Mouse (Mus musculus): ENCODE data around the gene Lypd6b.

Gene Lypd6b

DNA sequence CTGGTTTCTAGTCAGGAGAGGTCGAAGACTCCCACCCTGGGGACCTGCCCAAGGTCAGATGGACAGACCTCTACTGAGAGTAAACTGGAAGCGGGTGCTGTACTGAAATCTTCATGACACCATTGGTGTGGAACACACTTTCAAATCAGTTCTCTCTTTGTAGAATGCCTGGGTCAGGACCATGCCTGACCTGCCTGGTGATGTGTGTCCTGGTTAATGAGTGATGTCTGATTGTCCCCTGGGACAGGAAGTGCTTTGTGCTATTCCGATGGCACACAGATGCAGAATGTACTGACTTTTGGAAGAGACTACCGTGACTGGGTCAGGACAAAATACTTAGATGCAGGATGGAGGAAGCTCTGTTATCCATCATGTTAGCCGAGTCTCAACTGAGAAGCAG, 17.0 kb upstream of the Lypd6b start:
- no peak for DNase-seq (ENCODE audit: low spot score)

DNA sequence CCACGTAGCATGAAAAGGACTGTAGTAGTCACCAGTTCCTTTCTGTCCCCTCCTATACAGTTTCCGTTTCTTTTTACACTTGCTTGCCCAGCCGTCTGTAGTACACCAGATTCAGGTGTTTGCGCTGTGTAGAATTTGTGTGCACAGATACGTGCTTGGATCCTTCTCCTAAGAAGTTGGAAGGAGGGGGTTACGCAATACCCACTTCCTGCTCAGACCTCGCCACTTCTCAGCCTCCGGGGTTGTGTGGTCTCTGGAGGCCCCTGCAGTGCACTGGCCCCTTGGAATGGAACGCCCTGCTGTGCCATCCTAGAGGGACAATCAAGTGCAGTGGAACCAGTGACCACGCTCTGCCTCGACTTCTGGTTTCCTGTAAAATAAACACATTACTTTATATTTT, 16.3 kb upstream of the Lypd6b start:
- no peak for DNase-seq (ENCODE audit: low spot score)

DNA sequence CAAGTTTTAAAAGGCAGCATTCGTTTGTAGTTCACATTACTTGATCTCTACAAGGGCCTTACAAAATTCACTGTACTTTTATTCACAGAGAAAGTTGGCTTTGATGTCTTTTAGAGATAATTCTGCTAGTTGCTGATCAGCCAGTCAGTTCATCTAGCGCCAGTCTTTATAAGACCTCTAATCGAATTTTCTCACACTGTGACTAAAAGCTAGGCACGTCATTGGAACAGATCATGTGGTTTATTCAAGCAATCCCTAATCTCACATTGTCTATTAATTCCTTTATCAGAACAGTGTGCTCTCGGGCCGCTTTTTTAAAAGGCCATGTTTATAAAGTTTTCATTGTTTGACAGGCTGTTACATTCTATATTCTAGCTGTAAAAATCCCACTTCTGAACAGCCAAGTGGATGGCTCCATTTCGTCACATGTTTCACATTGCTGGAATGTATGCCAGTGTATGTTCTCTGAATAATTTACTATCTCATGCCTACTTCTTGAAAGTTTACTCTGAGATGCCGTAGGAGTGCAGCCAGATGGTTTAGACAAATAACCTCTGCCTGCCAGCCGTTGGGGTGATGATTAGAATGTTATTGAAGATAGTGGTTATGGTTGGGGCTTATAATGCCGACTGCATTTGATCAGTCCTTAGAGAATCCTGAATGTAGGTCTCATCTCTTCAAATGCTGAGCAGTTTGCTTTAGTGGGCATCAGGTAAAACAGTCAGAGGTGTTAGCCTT, 14.1 kb upstream of the Lypd6b start:
- DNase-seq (ENCODE audit: low spot score) = no peak

DNA sequence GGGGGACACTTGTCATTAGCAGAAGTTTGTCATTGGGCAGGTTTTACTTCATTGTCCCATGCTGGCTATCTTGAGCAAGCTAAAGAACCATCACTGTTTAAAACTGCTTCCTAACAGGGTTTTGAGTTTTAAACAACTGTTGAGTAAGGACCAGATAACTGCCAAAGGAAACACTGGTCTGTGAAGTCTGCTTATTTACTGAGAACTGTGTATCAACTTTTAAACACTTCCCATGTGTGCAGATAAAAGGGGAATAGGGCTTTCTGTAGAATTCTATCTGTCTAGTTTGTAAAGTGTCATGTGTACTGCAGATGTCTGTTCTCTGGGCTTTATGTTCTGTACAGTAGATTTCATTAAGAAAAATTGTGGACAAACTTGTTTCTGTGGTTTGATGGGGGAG, 13.3 kb upstream of the Lypd6b start:
- no peak for DNase-seq (ENCODE audit: low spot score)

DNA sequence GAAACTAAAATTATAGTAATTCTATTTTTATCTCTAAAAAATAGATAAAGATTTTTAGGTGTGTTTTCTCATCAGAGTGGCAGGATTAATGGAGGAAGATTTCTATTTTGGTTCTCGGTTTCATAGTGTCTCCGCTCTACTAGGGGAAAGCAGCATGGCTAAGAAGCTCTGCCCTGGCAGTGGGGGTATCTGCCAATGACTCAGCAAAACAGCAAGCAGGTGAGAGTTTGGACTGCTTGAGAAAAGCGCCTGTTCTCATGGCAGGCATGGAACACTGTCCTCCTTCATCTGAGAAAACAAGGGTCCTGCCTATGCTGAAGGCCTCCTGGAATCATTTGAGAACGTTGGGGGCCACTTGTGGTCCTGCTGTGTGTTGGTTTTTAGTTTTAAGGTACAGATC, 12.3 kb upstream of the Lypd6b start:
- DNase-seq (ENCODE audit: low spot score) = no peak

DNA sequence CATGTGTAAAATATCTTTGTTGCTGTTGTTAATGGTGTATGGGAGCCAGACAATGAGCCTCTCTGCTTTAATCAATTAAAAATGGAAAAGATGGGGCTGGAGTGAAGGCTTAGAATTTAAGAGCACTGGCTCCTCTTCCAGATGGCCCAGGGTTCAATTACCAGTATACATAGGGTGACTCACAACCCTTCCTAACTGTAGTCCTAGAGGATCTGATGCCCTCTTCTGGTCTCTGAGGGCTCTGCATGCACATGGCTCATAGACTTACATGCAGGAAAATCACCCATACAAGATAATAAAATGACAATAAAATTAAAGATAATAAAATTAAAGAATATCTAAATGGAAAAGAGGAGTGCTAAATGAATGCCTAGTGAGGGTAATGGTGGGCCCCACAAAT, 11.8 kb upstream of the Lypd6b start:
- peak; percentile 35 for DNase-seq (ENCODE audit: low spot score)

DNA sequence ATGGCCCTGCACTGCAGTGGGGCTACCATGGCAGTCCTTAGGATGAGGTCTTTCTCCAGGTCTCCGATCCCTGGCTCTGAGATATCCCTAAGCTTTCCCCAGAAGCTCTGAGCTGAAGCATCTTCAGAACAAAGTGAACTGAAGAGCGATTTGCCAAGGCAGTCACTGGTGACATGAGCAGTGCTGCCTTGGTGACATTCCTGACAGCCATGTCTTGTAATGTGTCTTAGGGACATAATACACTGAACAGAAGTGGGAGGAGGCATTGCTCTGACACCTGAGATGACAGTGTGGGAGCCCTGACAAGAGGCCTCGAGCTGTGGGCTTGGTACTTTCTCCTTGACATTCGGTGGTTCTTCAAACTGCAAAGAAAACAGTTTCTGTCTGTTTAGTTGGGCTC, 11.1 kb upstream of the Lypd6b start:
- no peak for DNase-seq (ENCODE audit: low spot score)

DNA sequence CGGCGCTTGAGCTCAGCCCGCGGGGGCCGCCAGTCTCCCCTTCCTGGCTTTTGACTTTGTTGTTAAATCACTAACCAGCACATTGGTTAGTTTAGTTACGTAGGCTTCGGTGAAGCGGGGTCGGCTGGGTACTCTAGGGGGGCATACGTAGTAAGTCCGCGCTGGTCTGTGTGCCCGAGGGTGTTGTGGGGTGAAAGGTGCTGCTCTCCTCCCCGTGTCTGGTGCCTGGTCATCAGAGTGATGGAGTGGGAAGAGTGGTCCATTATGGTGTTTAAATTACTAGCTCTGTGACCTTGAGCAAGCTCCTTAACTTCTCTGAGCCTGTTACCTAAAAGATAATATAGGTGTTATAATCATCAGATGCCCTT, 547 bp downstream of the Lypd6b start:
- DNase-seq (ENCODE audit: low spot score) = no peak

DNA sequence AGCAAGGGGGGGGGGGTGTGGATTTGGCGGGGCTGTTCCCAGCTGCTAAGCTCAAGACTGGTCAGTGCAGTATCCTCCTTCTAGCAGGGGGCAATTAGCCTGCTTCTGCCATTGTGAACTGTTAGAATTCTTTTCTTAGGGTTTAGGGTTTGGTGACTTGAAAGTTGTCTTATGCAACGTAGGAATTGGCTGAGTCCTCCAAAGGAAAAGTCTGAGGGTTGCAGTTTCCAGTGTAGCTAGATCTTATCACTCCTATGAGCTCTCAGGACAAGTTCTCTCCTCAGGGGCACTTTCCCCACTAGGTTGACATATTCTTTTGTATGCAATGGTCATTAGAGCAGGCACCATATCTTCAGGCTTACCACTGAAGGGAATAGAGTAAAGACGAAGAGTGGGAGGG, 1.2 kb downstream of the Lypd6b start:
- DNase-seq (ENCODE audit: low spot score) = no peak

DNA sequence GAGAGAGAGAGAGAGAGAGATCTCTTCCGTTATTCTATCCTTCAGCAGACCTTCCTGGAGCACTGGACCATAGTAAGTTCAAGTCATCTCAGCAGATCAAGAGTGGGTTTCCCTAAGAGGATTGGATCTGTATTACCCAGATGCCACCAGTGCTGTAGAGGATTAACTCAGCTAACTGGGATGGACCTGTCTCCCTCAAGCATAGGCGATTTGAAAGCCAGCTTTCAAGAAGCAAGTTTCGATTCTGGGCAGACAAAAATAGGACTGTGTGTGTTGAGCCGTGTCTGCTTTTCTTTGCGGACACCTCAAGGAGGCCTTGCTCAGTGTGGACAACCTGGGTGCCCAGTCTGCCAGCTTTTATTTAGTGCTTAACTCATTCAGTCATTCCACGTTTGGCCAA, 1.6 kb downstream of the Lypd6b start:
- DNase-seq (ENCODE audit: low spot score) = no peak

DNA sequence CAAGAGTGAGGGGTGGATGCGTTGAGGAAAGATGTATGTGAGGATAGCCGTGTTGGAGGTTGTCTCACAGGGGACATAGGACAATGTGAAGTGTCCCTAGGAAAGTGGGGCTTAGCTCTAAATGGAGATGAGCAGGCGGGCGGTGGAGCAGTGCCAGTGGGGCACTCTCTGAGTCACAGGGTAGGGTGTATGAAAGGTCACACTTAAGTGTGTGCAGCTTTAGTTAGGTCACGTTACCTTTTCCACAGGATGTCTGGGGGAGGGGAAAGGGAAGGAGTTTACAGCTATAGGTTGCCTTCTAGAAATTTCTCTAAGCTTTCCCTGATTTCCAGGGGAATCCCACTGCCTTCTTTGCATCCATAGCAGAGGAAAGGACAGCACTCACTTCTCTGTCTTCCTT, 2.0 kb downstream of the Lypd6b start:
- no peak for DNase-seq (ENCODE audit: low spot score)

DNA sequence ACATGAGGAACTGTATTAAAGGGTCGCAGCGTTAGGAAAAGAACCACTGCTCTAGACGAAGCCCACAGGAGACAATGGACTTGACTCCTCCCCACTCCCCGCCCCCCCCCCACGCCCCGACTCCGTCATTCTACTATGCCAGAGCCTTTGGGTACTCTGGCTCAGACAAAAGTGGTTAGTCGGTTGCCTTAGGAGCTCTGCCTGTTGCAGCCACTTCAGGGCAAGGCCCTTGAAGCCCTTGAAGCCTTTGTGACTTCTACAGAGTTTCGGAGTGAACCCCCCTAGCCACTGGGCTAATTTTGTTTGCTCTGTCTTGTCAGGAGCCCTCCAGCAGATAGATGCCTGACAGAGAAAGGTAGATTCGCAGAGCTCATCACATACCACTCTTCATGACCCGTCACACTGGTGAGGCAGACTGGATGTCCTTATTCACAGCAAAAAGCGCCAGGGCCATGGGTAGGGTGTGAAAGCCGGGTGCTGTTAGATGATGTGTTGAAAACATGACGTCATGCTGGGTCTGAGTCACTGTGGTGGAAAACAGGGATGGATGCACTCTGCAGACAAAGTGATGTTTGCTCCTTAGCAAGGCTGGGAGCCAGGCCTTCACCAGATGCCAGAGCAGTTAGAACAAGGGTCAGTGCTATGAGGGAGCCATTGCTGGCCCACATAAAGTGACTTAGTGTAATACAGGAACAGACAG, 10.1 kb downstream of the Lypd6b start:
- DNase-seq (ENCODE audit: low spot score) = no peak

DNA sequence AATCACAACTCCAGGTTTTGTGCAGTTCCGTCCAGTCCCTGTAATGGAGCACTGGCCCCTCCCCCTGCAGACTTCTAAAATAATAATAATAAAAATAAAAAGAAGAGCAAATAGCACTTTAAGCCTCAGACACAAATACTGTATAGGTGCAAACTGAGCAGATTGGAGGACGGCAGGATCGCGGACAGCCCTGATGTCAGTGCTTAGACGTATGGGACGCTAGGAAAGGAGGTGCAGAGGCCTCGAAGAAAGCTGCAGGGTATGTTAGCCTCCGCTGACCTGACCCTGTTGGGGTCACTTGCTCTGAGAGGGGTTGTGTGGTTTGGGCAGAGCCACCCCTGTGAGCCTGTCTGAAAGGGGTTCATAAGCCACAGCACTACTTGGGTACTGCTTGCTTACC, 17.0 kb downstream of the Lypd6b start:
- no peak for DNase-seq (ENCODE audit: low spot score)

DNA sequence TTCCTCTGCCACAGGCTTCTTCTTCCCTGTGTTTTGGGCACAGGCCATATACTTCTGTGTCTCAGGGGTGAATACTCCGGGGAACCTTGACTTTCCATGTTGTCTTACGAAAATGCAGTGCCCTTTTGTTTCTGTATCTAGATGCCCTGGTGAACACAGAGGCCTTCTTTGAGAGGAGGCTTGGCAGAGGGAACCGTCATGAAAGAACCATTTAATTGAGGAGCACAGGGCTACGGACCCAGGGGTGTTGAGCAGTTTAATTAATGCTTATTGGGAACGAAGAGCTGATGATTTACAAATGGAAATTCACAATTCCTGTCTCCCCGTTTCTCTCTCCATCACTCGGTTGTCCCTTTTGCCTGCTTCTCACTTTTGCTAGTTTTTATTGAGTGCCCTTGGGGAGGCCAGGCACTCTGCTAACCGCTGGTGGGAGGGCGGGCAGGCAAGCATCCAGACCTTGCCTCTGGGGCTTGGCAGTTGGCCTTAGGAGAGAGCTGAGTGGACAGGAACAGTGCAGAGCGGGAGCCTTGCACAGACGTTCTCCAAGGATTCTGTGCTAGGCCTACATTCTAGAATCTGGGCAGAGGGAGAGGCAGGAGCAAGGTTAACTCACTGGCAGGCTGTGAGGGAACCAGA, 18.4 kb downstream of the Lypd6b start:
- no peak for DNase-seq (ENCODE audit: low spot score)

DNA sequence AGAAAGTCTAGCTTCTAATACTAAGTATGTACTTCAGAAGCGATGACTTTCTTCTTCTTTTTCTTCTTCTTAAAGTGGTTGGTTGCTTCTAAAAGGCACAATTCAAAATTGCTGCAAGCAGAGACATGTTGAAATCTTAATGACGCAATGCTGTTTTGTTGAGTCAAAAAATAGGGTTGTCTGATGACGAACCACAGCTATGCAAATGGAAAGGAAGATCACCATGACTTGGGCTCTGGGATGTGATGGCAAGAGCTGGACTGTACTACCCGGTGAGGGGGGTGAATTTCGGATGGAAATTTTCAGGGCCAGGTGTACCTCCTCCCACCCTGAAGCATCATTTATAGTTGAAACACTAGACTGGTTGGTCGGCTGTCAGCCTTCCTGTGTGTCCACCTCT, 22.0 kb downstream of the Lypd6b start:
- DNase-seq (ENCODE audit: low spot score) = no peak

DNA sequence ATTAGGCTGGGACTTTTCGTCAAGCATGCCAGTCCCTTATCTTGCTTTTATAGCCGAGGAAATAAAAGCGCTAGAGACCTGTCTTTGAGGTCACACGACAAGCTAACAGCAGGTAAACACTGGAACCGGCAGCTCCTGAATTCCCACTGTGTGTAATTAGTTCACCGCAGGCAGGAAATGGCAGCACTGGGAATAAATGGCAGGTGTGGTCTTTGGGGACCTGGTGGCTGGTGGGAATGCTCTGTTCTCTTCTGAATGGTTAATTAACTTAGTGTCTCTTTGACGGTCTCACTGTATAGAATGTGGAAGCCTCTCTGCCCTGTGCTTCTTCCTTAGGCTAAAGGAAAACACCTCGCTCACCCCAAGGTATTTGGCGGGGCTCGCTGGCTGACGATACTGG, 23.9 kb downstream of the Lypd6b start:
- DNase-seq (ENCODE audit: low spot score) = no peak

DNA sequence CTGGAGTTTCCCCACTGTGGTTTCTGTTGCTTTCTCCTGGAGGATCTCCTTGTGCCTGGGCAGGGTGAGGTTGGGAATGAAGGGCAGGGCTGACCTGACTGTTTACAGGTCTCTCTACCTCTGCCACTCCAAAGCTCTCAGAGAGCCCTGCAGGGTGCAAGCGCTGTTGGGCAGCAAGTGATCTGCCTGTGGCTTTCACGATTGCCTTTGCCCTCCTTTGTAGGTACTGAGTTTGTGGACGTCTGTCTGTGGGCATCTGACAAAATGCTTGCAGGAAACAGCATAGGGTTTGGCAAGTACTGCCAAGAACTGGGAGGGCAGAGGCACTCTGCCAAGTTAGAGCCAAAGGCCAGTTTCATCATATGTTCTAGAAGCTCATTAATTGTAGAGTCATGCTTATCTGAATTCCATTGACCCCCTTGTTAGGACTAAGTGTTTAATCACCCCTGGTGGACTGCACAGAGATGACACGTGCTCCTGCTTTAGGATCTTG, 24.4 kb downstream of the Lypd6b start:
- DNase-seq (ENCODE audit: low spot score) = no peak

DNA sequence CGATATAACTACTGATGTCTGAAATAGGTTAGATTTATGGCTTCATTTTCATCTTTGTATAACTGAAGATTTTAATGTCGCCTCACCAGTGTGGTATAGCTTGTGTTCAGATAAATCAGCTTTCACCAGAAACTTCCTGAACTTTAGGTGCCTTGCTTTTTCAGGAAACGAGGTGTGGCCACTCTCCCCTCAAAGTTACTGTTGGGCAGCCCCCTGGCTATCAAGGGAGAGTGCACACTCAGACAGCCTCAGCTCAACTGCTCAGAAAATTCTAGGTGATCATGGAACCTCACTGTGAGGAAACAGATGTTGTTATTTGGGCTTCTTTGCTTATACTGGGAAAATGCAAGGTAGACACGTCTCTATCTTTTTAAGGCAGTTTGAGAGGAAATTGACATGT, 25.7 kb downstream of the Lypd6b start:
- no peak for DNase-seq (ENCODE audit: low spot score)

DNA sequence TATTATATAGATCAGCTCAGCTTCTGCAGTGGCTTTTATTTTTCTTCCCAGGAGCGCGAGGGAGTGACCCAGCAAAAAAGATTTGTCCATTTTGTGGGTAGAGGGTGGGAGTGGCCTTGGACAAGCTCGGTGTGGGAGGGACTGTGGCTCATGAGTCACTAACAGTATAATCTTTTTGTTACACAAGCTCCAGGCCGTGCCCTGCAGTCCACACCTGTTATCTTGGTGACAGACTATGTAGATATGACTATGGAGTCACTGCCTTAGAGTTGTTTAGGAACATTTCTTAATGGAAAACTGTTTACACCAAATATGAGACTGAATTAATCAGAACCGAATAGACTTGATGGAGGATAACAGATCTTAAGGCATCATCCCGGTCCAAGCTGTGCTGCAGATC, 26.5 kb downstream of the Lypd6b start:
- no peak for DNase-seq (ENCODE audit: low spot score)

DNA sequence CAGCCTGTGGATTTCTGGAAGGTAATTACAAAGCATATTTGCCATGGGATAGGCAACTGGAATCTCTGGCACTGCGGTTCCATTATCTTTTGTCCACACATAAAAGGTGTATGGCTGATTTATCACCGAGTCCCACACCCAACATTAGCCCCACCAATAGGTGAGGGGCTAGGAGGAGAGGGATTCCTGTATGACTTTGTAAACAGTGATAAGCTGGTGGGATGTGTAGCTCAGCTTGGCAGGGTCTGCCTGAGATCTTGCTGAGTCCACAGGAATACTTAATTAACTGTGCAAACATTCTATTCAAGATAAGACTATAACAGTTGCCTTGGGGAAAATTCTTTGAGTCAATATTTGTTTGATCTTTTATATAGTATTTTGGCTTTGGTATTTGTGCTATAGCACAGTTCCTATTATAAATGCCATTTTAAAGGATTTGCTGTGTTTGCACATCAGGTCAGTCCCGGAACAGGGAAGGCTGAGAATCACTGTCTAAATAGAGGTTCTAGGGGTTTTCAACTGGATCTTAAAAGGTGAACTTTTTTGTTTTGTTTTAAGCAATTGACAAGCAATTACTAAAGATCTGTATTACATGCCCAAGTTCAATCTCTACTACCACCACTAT, 28.3 kb downstream of the Lypd6b start:
- no peak for DNase-seq (ENCODE audit: low spot score)

DNA sequence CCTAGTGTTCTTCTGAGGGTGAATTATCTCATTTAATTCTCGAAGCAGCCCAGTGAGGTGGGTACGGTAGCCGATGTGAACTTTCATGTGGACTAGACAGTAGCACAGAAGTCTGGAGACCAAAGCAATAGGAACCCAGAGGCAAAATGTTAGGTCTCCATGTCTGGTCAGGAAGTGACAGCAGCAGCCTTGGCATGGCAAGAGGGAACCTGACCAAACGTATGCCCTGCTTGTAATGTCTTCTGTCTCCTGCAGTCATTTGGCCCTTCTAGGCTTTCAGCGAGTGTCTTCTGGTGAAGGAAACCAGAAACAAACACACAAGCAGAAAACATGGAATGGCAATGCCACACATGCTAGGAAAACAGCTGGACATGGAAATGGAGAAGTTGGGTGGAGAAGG, 29.1 kb downstream of the Lypd6b start:
- DNase-seq (ENCODE audit: low spot score) = no peak

DNA sequence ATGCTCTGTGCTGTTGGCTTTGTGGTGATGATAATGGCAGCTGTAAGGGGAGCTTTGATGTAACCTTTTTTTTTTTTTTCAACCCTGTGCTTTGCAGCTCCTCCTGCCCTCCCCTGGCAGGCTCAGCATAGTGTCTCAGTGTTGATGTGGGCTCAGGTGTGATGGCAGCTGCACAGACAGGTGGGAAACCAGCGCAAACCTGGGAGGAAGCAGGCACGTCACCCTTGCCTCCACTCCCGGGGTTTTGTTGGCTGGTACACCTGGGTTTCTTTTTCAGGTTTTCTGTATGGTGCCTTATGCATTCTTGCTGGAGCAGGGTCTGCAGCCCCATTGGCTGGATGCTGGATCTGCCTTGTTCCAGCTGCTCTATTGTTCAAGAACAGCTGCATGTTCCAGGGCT, 29.7 kb downstream of the Lypd6b start:
- no peak for DNase-seq (ENCODE audit: low spot score)

DNA sequence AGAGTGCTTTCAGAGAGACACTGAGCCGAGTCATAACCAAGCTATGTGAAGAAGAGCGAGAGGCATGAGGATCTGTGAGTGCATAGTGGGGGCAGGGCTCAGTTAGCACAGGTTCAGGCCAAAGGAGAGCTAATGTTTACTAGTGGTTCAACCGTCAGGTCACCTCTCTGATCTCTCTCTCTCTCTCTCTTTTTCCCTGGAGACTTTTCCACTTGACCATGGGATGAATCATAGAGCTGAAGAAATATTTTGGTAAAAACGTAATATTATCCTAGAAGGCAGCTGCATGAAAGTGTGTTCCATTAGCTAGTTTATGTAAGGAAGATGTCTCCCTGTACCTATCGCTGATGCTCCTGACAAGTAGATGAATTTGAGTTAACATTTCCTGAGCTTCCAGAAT, 30.6 kb downstream of the Lypd6b start:
- no peak for DNase-seq (ENCODE audit: low spot score)

Data from embryo, embryonic 10 days (tissue).